Mouse (Mus musculus): ENCODE measurements around the gene Vmn1r204. TPM values are rescaled to one million over a fixed set of nuclear protein-coding genes. Genes with fewer than 3 reads are reported as not detected.
"Not testable (repeated sequence)": the region's sequence is repeated elsewhere in the genome, so short reads cannot be mapped to it uniquely, and the experiment has no call there.

Gene Vmn1r204
- total RNA-seq (2021) = not detected
- long read RNA-seq, experiment 1 = 0 reads
- long read RNA-seq, experiment 2 = 0 reads

GRCm38 (mm10) chr13:22552898-22553297 lies at the start of gene Vmn1r204:
Gene Vmn1r204 (plus strand): TSS chr13:22553198.
- not testable (repeated sequence) for DNase-seq

GRCm38 (mm10) chr13:22505281-22505680 lies 47.7 kb upstream of the Vmn1r204 start, which contains the start of gene Vmn1r202:
Gene Vmn1r202 (minus strand): TSS chr13:22505381.
- DNase-seq = no peak

DNA sequence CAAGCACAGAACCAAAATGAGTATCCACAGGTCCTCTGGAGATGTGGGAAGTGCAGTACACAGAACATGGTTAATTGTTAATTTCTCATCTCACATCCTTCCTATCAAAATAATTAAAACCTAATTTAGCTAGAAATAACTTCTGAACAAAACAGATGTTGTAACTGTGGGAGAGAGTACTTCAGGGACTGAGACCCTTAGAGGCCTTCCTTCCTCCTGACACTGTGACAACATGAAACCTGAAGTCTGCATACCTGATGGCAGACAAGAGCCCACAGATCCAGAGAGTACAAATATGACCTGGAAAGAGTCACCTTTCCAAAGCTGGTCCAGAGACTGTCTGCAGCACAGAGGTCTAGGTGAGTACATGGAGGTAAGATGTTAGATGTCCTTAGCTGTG lies 35.2 kb upstream of the Vmn1r204 start, which contains the start of gene Vmn1r203:
Gene Vmn1r203 (plus strand): TSS at position 301 of the 400 bp plus-strand sequence.
- no peak for DNase-seq

- DNase-seq = not testable (repeated sequence)
These were observed 21.9 kb downstream of the Vmn1r204 start for GRCm38 (mm10) chr13:22574911-22575310.

DNA sequence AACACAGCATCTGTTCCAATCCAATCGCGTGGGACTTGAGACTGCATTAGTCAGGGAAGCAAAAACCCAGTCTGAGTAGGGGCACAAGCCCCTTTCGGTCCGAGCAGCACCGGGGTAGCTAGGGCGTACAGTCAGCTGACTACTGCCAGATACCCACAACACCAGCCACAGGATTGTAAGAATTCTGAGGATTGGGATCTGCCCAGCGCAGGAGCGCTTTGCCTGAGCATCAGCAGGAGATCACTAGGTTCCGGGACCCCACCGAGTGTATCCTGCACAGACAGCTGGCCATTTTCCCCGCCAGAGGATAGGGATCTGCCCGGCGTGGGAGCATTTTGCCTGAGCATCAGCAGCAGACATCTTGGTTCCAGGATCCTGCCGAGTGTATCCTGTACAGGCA lies 30.3 kb downstream of the Vmn1r204 start:
- DNase-seq = not testable (repeated sequence)

DNA sequence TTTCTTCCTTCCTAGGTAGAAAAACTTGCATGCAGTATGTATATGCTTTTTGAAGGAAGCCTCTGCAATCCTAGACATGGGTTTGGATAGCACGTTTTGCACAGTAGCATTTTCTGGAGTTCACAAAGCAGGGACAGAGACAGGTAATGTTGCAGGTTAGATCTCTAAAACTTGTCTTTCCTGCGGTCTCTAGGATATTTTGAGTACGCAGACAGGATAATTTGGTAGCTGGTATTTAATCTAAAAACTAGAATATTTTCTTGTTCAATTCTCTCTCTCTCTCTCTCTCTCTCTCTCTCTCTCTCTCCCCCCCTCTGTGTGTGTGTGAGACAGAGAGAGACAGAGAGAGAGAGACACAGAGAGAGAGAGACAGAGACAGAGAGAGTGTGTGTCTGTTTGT lies 39.9 kb downstream of the Vmn1r204 start, which contains the start of gene Vmn1r205:
Gene Vmn1r205 (minus strand): TSS at position 101 of the 400 bp plus-strand sequence.
- no peak for DNase-seq

Other genes starting within 250 kb of the Vmn1r204 start
- not detected for gene Vmn1r197, start 228.6 kb upstream of the Vmn1r204 start, total RNA-seq (2021)
- gene Vmn1r198, start 202.8 kb upstream of the Vmn1r204 start, total RNA-seq (2021) = not detected
- gene Vmn1r199, start 173.4 kb upstream of the Vmn1r204 start, total RNA-seq (2021) = not detected
- not detected for gene Vmn1r200, start 162.8 kb upstream of the Vmn1r204 start, total RNA-seq (2021)
- not detected for gene Vmn1r201, start 81.3 kb upstream of the Vmn1r204 start, total RNA-seq (2021)
- gene Vmn1r202, start 47.8 kb upstream of the Vmn1r204 start, total RNA-seq (2021) = under 1 TPM; 0.07 TPM
- not detected for gene Vmn1r203, start 35.1 kb upstream of the Vmn1r204 start, total RNA-seq (2021)
- not detected for gene Vmn1r205, start 39.8 kb downstream of the Vmn1r204 start, total RNA-seq (2021)
- gene Vmn1r206, start 71.1 kb downstream of the Vmn1r204 start, total RNA-seq (2021) = not detected
- gene Vmn1r207-ps, start 176.4 kb downstream of the Vmn1r204 start, total RNA-seq (2021) = not detected
- gene Vmn1r208, start 224.2 kb downstream of the Vmn1r204 start, total RNA-seq (2021) = not detected